Mouse (Mus musculus): Measurements from ENCODE around the gene Gtf3c6. TPM values are rescaled to one million over a fixed set of nuclear protein-coding genes. Genes with fewer than 3 reads are reported as not detected.

Gtf3c6 gene
- polyA plus RNA-seq, 1 experiment from 2014 or later: 109 TPM

Other genes starting within 250 kb of the Gtf3c6 start
- 0.36 and 0.46 TPM in 2 replicates for gene Mfsd4b1, start 232.8 kb downstream of the Gtf3c6 start, polyA plus RNA-seq (2015; fragmentation: Nextera tagmentation; extraction: Ambion mirVana)
- 2.2 and 2.7 TPM in 2 replicates for gene Slc16a10, start 115.8 kb downstream of the Gtf3c6 start, polyA plus RNA-seq (2015; fragmentation: Nextera tagmentation; extraction: Ambion mirVana)
- gene Rpf2, start 11.1 kb downstream of the Gtf3c6 start, polyA plus RNA-seq (2015; fragmentation: Nextera tagmentation; extraction: Ambion mirVana): 73.9 and 79.2 TPM in 2 replicates
- 40.4 and 40.8 TPM in 2 replicates for gene Amd1, start 44.1 kb upstream of the Gtf3c6 start, polyA plus RNA-seq (2015; fragmentation: Nextera tagmentation; extraction: Ambion mirVana)
- 8.1 and 10.3 TPM in 2 replicates for gene Cdk19, start 81.5 kb upstream of the Gtf3c6 start, polyA plus RNA-seq (2015; fragmentation: Nextera tagmentation; extraction: Ambion mirVana)

Data from midbrain, embryonic 13.5 days (tissue).